Mouse (Mus musculus) midbrain, postnatal 0 days (tissue): ENCODE measurements around the gene Plekhh3. TPM values are rescaled to one million over a fixed set of nuclear protein-coding genes. Genes with fewer than 3 reads are reported as not detected.

Source experiments
- ATAC-seq: fragments of 200-750 bp; cut with Nextera tagmentation; 2 replicates; pipeline ENCODE4 v1.8.0; 2017; ENCODE audit warnings: moderate number of reproducible peaks, mild to moderate bottlenecking, moderate TSS enrichment, moderate library complexity; ENCODE audit not compliant: low FRiP score
- DNase-seq: peaks from one replicate; pipeline ENCODE4 v3.0.0-alpha.2; 2015; ENCODE audit warnings: low spot score
- H3K27ac ChIP-seq: fragments of 300-500 bp; sonication (generic); 2 replicates; pipeline ENCODE4 v1.5.1; 2014; ENCODE audit warnings: low read depth, mild to moderate bottlenecking, low read length, mixed read lengths
- H3K27me3 ChIP-seq: fragments of 300-500 bp; sonication (generic); 2 replicates; pipeline ENCODE4 v1.6.1; 2014; ENCODE audit warnings: low read length, control low read depth, mixed read lengths; ENCODE audit not compliant: insufficient read depth
- H3K36me3 ChIP-seq: fragments of 300-500 bp; sonication (generic); 2 replicates; pipeline ENCODE4 v1.6.1; 2014; ENCODE audit warnings: low read length, control low read depth, mixed read lengths; ENCODE audit not compliant: insufficient read depth
- H3K4me1 ChIP-seq: fragments of 300-500 bp; sonication (generic); 2 replicates; pipeline ENCODE4 v1.6.1; 2014; ENCODE audit warnings: mild to moderate bottlenecking, control low read depth, antibody characterized with exemption, low read length, mixed read lengths; ENCODE audit not compliant: insufficient read depth
- H3K4me2 ChIP-seq: fragments of 300-500 bp; sonication (generic); 2 replicates; pipeline ENCODE4 v1.6.1; 2014; ENCODE audit warnings: low read depth, mild to moderate bottlenecking, low read length, mixed read lengths; ENCODE audit not compliant: poor library complexity, severe bottlenecking
- H3K4me3 ChIP-seq: fragments of 300-500 bp; sonication (generic); 2 replicates; pipeline ENCODE4 v1.5.1; 2014; ENCODE audit warnings: low read depth, mild to moderate bottlenecking, low read length, moderate library complexity
- H3K9ac ChIP-seq: fragments of 300-500 bp; sonication (generic); replicated peaks from 2 replicates; pipeline ENCODE4 v1.6.1; 2014; ENCODE audit warnings: mild to moderate bottlenecking, low read length, moderate library complexity, mixed read lengths; ENCODE audit not compliant: poor library complexity, severe bottlenecking
- H3K9me3 ChIP-seq: fragments of 300-500 bp; sonication (generic); 2 replicates; pipeline ENCODE4 v1.6.1; 2016; ENCODE audit warnings: low read length, control low read depth
- CTCF ChIP-seq: IDR thresholded peaks from 2 replicates; pipeline ENCODE4 v1.5.1; 2016; ENCODE audit warnings: antibody characterized with exemption, mild to moderate bottlenecking
- WGBS: fragments of 180-500 bp; shearing (Covaris S2); extraction: QIAGEN DNeasy Blood & Tissue Kit; methylation state at CpG from one replicate; pipeline ENCODE4 v1.1.7; 2014; 5-methylcytosine and 5-hydroxymethylcytosine counted together
- polyA plus RNA-seq: library from polyadenylated mRNA; unstranded; fragments of >200 nt; fragmentation: Nextera tagmentation; extraction: Ambion mirVana; gene quantifications from 2 replicates; pipeline ENCODE4 v1.2.1, GENCODE M21; 2015
- total RNA-seq: library from RNA; depleted of rRNA; stranded (reverse); fragments of >200 nt; gene quantifications from 2 replicates; pipeline ENCODE4 v1.2.3, GENCODE M21; 2014

Plekhh3 gene
- total and polyA plus RNA-seq, 2 experiments from 2014 or later, result 5.8 to 23.4 TPM

DNA sequence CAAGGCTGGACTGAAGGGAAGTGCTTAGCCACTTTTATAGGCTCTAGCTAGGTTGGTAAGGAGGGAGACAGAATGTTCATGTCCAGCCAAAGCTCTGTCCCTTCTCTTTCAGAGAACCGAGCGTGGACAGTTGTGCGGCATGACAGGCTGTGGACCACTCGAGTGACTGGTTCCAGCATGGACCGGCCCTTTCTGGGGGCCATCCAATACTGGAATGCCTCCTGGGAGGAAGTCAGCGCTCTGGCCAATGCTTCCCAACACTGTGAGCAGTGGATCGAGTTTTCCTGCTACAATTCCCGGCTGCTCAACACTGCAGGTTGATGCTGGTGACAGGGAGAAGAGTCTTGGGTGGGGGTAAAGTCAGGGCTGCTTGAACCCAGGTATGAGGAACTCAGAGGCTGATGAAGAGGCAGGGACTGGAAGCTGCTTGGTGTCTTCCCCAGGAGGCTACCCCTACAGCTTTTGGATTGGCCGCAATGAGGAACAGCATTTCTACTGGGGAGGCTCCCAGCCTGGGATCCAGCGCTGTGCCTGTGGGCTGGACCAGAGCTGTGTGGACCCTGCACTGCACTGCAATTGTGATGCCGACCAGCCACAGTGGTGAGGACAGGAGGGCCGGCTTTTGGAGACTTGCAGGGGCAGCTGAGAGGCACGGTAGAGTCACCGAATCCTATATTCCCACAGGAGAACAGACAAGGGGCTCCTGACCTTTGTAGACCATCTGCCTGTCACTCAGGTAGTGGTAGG, 11.8 kb upstream of the Plekhh3 start:
- H3K27me3 ChIP-seq, result 0 out of 2 replicates have a peak, but pooled peaks cover 5% of the 10 kb centered on the region
- ATAC-seq (no peak), DNase-seq (no peak)
- H3K36me3 ChIP-seq, result peaks cover 46% of the 10 kb centered on the region
- H3K4me1 ChIP-seq, result 0 out of 2 replicates have a peak, but pooled peaks cover 3% of the 10 kb centered on the region
- H3K27ac ChIP-seq, result no peak overlapping the region
- H3K9me3 ChIP-seq, result no peaks in the 10 kb centered on the region
- TF ChIP-seq CTCF, result no peak
- 80% methylated on average over 14 of the region's 14 CpGs for WGBS
- H3K4me3 ChIP-seq, result no peak overlapping the region
- H3K9ac ChIP-seq, result no peak overlapping the region
- no peak overlapping the region for H3K4me2 ChIP-seq

DNA sequence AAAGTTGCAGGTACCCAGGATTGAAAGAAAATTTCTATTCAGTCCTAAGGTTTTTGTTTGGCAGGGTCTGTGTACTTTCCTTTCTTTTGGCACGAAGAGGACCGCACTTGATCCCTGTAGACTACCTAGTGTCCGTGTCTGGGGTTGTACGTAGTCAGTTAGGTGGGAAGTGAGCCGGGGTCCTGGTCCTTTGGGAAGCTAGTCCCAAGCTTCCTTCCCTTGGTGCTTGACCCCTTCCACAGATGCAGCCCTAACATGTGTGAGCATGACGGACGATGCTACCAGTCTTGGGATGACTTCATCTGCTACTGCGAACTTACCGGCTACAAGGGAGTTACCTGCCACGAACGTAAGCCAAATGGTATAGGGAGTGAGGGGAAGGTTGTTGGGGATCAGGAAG, 10.8 kb upstream of the Plekhh3 start:
- H3K9me3 ChIP-seq, result no peaks in the 10 kb centered on the region
- H3K9ac ChIP-seq, result no peak overlapping the region
- 0 out of 2 replicates have a peak, but pooled peaks cover 7% of the 10 kb centered on the region for H3K27me3 ChIP-seq
- ATAC-seq, result no peak
- H3K36me3 ChIP-seq, result peaks cover 40% of the 10 kb centered on the region
- no peak overlapping the region for H3K27ac ChIP-seq
- no peak overlapping the region for H3K4me2 ChIP-seq
- no peak for DNase-seq
- WGBS, result 93% methylated on average over 11 of the region's 11 CpGs
- no peak for TF ChIP-seq CTCF
- no peak overlapping the region for H3K4me3 ChIP-seq
- 0 out of 2 replicates have a peak, but pooled peaks cover 4% of the 10 kb centered on the region for H3K4me1 ChIP-seq

DNA sequence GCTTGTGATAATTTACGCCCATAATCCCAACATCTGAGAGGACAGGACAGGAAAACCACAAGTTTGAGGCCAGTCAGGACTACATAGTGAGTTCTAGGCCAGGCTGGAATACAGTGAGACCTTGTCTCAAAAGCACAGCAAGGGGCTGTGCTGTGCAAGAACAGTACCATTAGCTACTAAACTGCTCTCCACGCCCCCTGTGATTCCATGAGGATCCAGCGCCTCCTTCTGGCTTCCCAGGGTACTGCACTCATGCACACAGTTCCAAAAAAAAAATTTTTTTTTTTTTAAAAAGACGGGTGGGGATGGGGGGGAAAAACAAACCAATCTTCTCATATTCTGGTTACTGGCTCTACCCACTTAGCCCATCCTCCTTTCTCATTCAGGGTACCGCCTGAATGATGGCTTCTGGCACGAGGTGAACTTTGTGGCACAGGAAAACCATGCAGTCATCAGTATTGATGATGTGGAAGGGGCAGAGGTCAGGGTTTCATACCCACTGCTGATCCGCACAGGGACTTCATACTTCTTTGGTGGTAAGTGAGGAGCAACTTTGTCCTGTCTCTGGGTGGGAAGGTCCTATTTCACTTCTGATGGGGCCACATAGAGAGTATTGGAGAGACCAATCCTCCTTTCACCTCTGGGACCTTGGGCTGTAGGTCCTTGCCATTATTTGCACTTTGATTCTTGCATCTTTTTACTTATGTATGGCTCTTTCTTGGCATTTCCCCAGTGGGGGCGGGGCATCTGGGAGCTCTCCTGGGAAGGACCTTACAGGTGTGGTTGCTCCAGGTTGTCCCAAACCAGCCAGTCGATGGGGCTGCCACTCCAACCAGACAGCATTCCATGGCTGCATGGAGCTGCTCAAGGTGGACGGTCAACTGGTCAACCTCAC, 9.9 kb upstream of the Plekhh3 start:
- H3K4me1 ChIP-seq, result 0 out of 2 replicates have a peak, but pooled peaks cover 4% of the 10 kb centered on the region
- H3K27me3 ChIP-seq, result 0 out of 2 replicates have a peak, but pooled peaks cover 7% of the 10 kb centered on the region
- H3K4me3 ChIP-seq, result no peak overlapping the region
- H3K9me3 ChIP-seq, result no peaks in the 10 kb centered on the region
- H3K36me3 ChIP-seq, result peaks cover 32% of the 10 kb centered on the region
- WGBS, result 43% methylated on average over 10 of the region's 10 CpGs
- H3K9ac ChIP-seq, result no peak overlapping the region
- no peak overlapping the region for H3K27ac ChIP-seq
- ATAC-seq (no peak), DNase-seq (peak; percentile 82)
- H3K4me2 ChIP-seq, result no peak overlapping the region
- peak; percentile 89 for TF ChIP-seq CTCF

- no peak overlapping the region for H3K9ac ChIP-seq
Measured at GRCm38 (mm10) chr11:101180261-101180660, 9.1 kb upstream of the Plekhh3 start.

GRCm38 (mm10) chr11:101179306-101179705, 8.2 kb upstream of the Plekhh3 start:
- ATAC-seq, result no peak
- H3K4me3 ChIP-seq, result no peak overlapping the region
- peaks cover 19% of the 10 kb centered on the region; the same call in 1 of the 2 replicates for H3K36me3 ChIP-seq
- H3K9ac ChIP-seq, result no peak overlapping the region
- TF ChIP-seq CTCF, result no peak
- no peak overlapping the region for H3K27ac ChIP-seq
- H3K4me1 ChIP-seq, result peaks cover 10% of the 10 kb centered on the region
- no peak for DNase-seq
- H3K4me2 ChIP-seq, result no peak overlapping the region
- WGBS, result 80% methylated on average over 15 of the region's 15 CpGs
- H3K9me3 ChIP-seq, result no peaks in the 10 kb centered on the region
- H3K27me3 ChIP-seq, result 0 out of 2 replicates have a peak, but pooled peaks cover 7% of the 10 kb centered on the region

More at GRCm38 (mm10) chr11:101180261-101180660, 9.1 kb upstream of the Plekhh3 start:
- Histone ChIP-seq H3K4me2 (no peak overlapping the region), H3K4me1 (peaks cover 5% of the 10 kb centered on the region; the same call in 1 of the 2 replicates), H3K27ac (no peak overlapping the region), H3K9me3 (no peaks in the 10 kb centered on the region), H3K4me3 (no peak overlapping the region), H3K27me3 (0 out of 2 replicates have a peak, but pooled peaks cover 7% of the 10 kb centered on the region), H3K36me3 (peaks cover 27% of the 10 kb centered on the region)
- 64% methylated on average over 17 of the region's 17 CpGs for WGBS
- ATAC-seq, result no peak
- no peak for TF ChIP-seq CTCF
- DNase-seq, result no peak
